Mouse (Mus musculus): ENCODE results near the gene Sorcs2.

Sorcs2 gene

GRCm38 (mm10) chr5:36113696-36114095, 284.2 kb downstream of the Sorcs2 start:
- DNase-seq = no peak

GRCm38 (mm10) chr5:36112696-36113095, 285.2 kb downstream of the Sorcs2 start:
- DNase-seq = no peak

GRCm38 (mm10) chr5:36111516-36111915, 286.4 kb downstream of the Sorcs2 start:
- DNase-seq = no peak

DNA sequence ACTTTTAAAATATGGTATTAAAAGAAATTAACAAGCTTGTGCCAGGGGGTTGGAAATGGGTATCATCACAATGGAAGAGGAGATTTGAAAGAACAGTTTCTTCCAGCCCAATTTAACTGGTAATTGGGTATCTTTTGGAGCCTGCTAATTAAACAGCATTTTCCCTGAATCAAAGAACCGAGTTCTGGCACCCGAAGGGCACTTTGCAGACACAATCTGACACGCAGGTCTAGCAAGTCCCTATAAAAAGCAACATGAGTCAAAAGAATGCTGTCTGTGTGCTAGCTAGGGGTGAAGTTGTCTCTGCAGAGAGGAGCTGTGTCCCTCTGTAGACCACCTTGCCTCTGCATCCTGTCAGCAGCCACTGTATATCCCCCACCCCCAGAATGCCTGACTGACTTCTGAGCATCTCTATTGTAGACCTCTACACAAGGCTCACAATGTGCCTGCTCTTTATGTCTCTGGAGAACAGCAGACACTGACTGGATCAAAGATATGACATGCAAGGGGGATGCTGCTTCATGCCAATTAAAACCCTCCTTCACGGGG, 289.5 kb downstream of the Sorcs2 start:
- DNase-seq = no peak

- no peak for DNase-seq
Measured at GRCm38 (mm10) chr5:36103483-36103882, 294.5 kb downstream of the Sorcs2 start.

DNA sequence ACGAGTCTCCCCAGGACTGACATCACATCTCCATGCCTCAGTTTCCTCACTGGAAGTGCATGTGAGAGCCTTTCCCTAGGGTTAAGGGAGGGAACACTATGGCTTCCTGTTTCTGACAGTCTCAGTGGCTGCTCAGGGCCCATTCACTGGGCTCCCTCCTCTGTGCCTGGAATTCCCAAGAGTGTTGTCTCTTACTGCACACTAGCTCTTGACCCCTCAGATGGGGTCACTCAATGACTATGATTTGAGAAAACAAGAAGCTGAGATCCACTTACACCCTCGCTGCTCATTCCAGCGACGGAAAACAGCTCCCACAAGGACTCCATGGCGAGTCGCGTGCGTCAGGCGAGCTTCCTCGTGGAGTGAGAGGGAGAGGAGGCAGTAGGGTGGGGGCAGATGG, 296.8 kb downstream of the Sorcs2 start:
- DNase-seq = peak; percentile 60

- no peak for DNase-seq
Measured at GRCm38 (mm10) chr5:36100488-36100887, 297.5 kb downstream of the Sorcs2 start.

- DNase-seq = peak; percentile 45
Measured at GRCm38 (mm10) chr5:36099662-36100061, 298.3 kb downstream of the Sorcs2 start.

GRCm38 (mm10) chr5:36096046-36096445, 301.9 kb downstream of the Sorcs2 start:
- DNase-seq = no peak

DNA sequence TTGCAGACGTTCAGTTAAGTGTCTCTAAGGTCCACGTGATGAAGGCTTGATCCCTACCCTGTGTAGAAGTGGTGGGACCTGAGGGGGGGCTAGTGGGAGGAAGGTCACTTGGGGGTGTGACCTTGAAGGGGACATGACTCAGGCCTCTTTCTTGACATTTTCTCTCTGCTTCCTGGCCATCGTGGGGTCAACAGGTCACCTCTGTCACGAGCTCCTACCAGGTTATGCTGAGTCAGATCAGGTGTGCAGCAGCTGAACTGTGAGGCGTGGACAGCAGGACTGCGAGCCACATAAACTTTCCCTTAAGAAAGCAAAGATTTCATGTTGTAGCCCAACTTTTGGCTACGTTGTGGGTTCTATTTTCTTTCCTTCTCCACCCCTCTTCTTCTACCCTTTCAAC, 307.9 kb downstream of the Sorcs2 start:
- DNase-seq = no peak

DNA sequence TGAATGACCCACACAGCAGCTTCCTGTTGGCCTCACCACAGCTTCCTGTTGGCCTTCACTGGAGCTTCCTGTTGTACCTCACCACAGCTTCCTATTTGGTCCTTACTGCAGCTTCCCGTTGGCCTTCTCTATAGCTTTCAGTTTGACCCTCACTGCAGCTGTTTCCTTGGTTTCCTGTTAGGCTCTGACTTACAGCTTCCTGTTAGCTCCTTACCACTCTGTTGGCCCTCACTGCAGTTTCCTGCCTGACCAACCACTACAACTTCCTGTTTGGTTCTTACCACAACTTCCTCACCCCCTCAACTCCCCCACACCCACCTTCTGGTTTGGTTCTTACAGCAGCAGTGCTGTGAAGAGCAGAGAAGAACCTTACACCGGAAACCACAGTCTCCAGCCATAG, 308.7 kb downstream of the Sorcs2 start:
- no peak for DNase-seq

DNA sequence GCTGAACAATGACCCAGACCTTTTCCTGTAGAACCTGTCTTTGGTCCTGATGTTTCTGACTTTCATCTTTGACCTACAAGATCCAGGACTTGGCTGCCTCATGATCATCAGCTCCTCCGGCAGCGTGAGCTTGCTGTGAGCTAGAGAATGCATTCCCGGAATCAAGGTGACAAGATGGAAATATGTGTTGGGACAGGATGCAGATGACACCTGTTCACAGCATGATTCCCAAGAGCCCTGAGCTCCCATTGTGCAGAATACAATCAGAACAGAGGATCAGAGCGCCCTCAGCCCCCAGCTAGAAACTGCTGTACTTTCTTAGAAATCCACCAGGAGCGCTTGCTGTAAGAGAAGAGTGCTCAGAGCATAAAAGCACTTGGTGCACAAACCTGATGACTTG, 311.0 kb downstream of the Sorcs2 start:
- no peak for DNase-seq

GRCm38 (mm10) chr5:36085621-36086020, 312.3 kb downstream of the Sorcs2 start:
- no peak for DNase-seq

DNA sequence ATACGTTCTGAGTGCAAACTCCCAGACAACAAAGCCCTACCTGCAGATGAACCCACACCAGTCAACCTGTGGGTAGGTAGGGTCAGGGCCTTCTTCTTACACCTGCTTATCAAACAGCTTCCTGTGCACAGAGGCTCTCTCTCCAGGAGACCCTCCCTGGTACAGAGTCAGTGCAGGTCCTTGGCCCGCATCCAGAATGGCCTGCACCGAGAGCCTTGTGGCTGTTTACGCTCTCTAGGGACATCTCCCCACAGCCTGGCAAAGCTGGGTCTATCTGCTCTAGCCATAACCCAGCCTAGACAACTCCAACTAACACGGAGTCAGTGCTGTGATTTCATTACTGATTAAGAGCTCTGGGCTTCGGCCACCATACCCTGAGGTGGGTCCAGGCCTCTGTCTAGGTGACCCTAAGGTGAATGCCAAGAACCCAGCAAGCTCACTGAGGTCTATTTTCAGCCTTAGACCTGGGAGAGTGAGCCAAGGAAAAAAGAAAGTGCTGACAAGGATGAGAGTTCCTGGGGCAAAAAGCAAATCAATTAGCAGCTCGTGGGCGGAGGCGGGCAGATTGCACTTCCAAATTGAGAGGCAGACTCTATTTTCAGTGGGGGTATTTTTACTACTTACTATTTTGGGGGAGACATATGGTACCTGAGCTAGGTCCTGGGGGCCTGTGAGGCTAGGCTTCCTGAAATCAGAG, 313.9 kb downstream of the Sorcs2 start:
- DNase-seq = no peak

DNA sequence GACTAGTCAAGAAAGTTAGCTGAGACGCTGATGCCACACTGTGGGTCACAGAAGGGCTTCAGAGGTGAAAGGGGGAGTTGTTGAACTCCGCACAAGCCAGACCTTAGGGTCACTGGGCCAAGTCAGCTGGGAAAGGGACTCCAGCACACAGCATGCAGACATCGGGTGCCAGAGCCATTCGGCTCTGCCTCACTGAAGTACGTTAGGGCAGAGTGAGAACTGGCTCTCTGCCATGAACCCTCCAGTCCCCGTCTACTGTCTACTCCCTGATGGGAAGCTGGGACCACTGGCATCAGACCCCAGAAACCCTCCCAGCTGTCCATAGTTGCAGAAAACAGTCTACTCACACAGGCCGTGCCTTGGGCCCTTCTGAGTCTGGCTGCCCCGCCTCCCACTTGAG, 316.9 kb downstream of the Sorcs2 start:
- DNase-seq = no peak

DNA sequence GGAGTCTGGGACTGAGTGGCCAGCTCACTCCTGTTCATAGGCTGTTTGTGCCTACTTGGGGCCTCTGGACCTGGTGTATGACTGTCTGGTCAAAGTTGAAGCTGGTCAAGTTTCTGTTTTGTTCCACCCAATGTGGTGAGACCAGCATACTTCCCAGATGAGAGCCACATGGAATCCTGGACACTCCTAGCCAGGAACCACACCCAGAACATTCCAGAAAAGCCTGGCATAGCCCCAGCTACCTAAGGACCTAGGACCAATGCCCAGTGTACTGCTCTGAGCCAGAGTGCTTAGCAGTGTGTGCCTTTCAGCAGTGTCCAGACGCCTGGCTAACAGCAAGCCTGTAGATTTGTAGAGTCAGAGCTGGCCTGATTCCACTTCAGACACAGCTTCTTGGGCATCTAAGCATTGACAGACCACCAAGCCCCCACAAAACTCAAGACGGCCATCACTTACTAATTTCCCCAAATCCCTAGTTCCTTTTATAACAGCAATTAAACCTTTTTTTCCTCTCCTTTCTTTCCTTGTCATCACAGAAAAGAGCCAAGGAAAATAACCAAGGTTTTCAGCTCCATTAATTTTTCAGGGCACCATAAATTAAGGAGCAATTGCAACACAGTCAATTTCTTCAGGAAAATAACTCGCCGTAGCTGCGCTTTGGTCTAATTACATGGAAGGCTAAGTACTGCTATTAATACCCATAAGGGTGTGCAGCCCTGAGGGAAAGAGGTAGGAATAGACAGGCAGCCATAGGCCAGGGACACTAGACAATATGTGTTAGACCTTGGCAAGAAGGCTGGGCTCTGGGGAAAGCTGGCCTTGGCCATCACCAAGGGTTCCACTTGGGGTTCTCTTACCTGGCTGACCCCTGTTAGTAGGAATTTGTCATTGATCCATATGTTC, 322.5 kb downstream of the Sorcs2 start:
- DNase-seq = peak; percentile 78

DNA sequence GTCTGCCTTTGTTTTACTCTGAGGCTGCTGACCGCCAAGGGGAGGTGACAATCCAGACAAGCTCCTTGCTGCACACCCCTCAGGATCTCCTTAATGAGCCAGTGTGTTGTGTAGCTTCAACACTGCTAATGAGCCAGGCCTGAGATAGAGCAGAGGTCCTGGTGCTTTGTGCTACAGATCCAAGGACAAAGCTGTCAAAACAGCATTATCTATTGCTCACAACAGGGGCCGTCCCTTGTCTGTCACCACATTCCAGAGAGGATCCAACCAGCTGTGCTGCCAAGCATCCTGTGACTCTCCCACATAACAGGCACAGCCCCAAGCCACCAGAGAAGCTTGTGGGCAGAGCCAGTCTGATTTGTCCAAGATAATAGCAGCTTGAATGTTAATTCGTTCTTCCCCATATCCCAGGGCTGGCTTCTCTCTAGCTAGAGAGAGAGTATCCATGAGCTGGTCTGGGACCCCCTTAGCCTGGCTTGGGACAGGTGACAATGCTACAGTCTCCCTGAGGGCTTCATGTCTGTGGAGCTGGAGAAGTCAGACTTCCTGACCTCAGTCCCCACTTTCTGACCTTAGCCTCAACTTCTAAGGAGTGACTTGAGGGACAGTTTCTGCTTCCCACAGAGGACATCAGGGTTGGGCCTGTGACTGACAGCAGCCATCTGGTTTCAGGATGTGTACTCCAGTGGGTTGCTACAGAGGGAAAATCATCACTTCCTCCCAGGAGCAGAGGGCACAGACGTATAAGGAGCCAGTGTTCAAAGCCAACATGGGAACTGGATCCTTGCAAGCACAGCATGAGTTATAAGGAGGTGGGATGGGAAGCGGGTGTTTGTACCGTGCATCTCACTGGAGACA, 328.2 kb downstream of the Sorcs2 start:
- peak; percentile 57 for DNase-seq

DNA sequence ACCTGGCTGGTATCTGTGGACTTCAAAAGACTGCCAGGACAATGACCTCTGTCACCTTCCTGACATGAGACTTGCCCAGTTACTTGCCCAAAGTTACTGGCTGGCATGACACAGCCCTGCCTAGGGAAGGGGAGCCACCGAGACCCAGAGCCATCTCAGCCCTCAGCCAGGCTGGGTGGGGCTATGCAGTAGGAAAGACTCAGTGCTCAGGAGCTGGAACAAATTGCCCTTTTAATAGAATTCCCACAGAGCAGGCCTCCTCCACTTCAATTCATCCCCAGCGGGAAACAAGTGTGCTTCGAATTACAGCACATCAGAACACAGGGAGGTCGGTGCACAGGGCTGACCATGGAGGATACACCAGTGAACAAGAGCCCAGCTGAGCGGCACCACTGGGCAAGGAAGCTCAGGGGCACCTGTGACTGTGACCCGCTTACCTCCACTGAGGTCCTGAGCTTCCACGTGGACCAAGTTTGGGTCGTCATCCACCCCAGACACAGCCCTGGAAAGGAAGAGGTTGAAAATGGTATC, 330.2 kb downstream of the Sorcs2 start:
- no peak for DNase-seq

DNA sequence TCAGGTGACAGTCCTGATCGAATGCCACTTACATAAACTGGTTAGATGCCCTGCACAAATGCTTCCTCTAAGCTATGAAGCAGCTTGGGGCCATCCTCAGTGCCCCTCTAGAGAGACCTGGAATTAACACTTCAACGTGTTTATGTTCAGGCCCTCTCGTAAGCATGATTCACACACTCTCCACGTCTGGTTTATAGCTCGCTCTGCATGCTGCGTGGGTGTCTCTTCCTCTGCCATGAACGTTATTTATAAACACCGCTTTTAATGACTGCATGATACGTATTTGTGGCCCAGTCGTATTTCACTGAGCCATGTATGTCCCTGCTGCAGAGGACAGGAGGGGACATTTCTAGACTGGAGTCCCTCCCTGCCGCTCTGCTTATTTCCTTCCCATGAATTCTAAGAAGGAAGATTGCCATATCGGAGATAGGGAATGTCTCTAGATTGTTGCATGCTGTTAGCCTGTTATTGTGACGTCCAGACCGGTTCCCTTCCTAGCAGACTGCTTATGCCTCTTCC, 340.1 kb downstream of the Sorcs2 start:
- no peak for DNase-seq

DNA sequence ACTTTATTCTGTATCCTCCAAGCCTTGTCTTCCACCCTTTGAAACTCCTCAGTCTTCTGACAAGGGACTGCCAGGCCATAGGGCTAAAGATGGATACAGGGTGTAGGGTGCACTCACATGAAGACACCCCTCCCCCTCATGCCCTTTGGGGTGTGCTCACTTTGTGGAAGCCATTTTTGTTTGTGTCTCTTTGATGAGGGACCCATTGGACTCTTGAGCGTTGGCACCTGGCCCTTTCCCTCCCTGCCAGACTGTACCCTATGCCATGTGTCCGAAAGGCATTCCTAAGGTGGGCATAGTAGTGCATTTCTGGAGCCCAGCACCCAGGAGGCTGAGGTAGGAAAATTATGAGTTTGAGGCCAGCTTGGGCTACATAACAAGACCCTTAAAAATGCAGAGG, 341.0 kb downstream of the Sorcs2 start:
- DNase-seq = no peak

GRCm38 (mm10) chr5:36055876-36056275, 342.1 kb downstream of the Sorcs2 start:
- no peak for DNase-seq

DNA sequence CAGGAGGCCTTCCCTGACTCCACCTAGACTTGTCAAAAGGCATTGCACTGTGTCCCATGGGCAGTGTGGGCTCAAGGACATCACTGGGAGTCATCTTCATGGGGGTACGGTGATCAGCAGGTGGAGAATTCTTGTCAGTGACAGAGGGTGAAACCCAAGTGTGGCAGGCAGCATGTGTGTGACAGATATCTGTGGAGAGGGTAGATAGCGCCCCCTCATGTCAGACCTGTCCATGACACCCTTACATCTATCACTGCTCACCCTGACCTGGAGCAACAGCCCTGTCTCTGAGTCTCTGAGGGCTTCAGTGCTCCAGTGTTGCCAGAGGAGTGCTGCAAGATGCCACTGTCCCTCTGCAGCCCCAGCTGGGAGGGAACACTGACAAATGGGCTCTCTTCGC, 343.4 kb downstream of the Sorcs2 start:
- DNase-seq = no peak

GRCm38 (mm10) chr5:36043154-36043553, 354.8 kb downstream of the Sorcs2 start:
- DNase-seq = no peak

Measured in lung, postnatal 14 days (tissue).